Mouse (Mus musculus): Measurements from ENCODE around the gene Prr36. TPM values are rescaled to one million over a fixed set of nuclear protein-coding genes. Genes with fewer than 3 reads are reported as not detected.
"Not testable (repeated sequence)": the region's sequence is repeated elsewhere in the genome, so short reads cannot be mapped to it uniquely, and the experiment has no call there.

Gene Prr36
- total and polyA plus RNA-seq, 2 experiments, result 0.24 to 0.37 TPM

DNA sequence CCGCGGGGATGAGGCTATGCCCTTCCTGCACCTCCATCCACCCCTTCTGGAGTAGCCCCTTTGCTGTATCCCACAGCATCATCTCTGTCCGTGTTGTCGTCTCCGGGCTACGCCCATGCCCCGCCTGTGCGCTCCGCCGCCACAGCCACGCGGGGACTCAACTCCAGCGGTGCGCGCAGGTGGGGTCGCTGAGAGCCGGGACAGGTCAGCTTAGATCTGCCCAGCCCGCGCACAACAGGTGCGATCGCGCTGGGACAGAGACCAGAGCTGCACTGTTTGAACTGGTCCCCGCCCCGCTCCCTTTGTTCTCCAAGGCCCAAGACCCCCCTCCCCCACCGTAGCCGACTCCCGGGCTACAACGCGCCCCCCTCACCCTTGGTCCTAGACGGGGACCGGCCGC, 41.4 kb upstream of the Prr36 start:
- no peak for DNase-seq (ENCODE audit: extremely low read depth, low read depth, low spot score)
- 1% methylated on average over 32 of the region's 32 CpGs for WGBS

DNA sequence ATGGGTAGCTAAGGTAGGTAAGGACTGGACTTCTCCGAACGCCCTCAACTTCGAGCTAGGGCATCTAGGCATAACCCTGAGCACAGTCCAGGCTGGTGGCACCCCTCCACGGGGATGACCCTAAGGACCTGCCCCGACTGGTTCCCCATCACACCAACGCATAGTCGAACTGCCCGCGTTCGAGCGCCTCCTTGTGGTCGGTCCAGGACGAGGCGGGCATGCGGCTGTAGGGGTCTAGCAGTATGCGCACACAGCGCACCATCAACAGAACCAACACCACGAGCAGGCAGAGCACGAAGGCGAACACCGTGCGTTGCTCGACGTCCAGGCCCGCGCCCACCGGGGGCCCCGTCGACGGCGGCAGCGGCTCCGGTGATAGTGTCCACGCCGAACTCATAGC, 41.0 kb upstream of the Prr36 start:
- no peak for DNase-seq (ENCODE audit: extremely low read depth, low read depth, low spot score)
- Histone ChIP-seq H3K9ac (ENCODE audit: low read depth, low read length) (no peak overlapping the region), H3K36me3 (ENCODE audit: control insufficient read depth, insufficient read depth, low read length) (peaks cover 5% of the 10 kb centered on the region), H3K27ac (replicated peaks; ENCODE audit: insufficient read depth, low read depth, low read length) (no peak overlapping the region), H3K27me3 (ENCODE audit: control insufficient read depth, insufficient read depth, low read length) (no peaks in the 10 kb centered on the region), H3K4me3 (ENCODE audit: insufficient read depth, low read depth, low read length) (peak overlapping the region; percentile 33; the same call in 1 of the 2 replicates), H3K4me1 (ENCODE audit: control insufficient read depth, insufficient read depth, low read length) (peaks cover 5% of the 10 kb centered on the region), H3K79me2 (ENCODE audit: control insufficient read depth, insufficient read depth, low read length) (no peaks in the 10 kb centered on the region)
- TF ChIP-seq POLR2A (IDR thresholded peaks at IDR 0.05; ENCODE audit: extremely low read depth, insufficient read depth, low read length) (no peak), CTCF (IDR thresholded peaks at IDR 0.05; ENCODE audit: low read depth, low read length) (peak; percentile 84)
- 10% methylated on average over 35 of the region's 35 CpGs for WGBS

More for the DNA sequence above, 41.4 kb upstream of the Prr36 start:
- Histone ChIP-seq H3K4me1 (ENCODE audit: control insufficient read depth, insufficient read depth, low read length) (peaks cover 5% of the 10 kb centered on the region), H3K27me3 (ENCODE audit: control insufficient read depth, insufficient read depth, low read length) (no peaks in the 10 kb centered on the region), H3K27ac (replicated peaks; ENCODE audit: insufficient read depth, low read depth, low read length) (no peak overlapping the region), H3K36me3 (ENCODE audit: control insufficient read depth, insufficient read depth, low read length) (peaks cover 5% of the 10 kb centered on the region), H3K9ac (ENCODE audit: low read depth, low read length) (no peak overlapping the region), H3K79me2 (ENCODE audit: control insufficient read depth, insufficient read depth, low read length) (no peaks in the 10 kb centered on the region), H3K4me3 (ENCODE audit: insufficient read depth, low read depth, low read length) (peak overlapping the region; percentile 33; the same call in 1 of the 2 replicates)
- no peak for TF ChIP-seq POLR2A (IDR thresholded peaks at IDR 0.05; ENCODE audit: extremely low read depth, insufficient read depth, low read length)
- TF ChIP-seq CTCF (IDR thresholded peaks at IDR 0.05; ENCODE audit: low read depth, low read length), result no peak

DNA sequence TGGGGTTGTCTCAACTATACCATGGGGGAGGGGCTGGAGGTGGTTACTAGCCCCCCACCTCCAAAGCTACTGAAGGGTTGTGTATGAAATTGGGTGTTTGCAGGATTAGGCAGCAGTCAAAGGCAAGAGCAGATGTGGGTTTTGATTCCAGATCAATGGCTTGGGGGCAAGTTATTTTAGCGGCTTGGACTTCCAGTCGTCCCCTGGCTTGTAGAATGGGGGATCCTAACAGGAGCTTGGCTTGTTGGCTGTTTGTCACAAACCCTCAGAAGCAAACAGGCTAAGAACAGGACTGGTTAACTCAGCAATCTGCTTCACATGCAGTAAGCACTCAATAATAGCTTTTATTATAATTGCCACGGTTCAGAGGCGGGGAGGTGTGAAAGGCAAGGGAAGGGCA, 40.1 kb upstream of the Prr36 start:
- WGBS, result 94% methylated on average over 4 of the region's 4 CpGs
- peaks cover 5% of the 10 kb centered on the region for H3K36me3 ChIP-seq (ENCODE audit: control insufficient read depth, insufficient read depth, low read length)
- H3K27me3 ChIP-seq (ENCODE audit: control insufficient read depth, insufficient read depth, low read length), result no peaks in the 10 kb centered on the region
- H3K79me2 ChIP-seq (ENCODE audit: control insufficient read depth, insufficient read depth, low read length), result no peaks in the 10 kb centered on the region
- TF ChIP-seq POLR2A (IDR thresholded peaks at IDR 0.05; ENCODE audit: extremely low read depth, insufficient read depth, low read length) (no peak), CTCF (IDR thresholded peaks at IDR 0.05; ENCODE audit: low read depth, low read length) (no peak)
- DNase-seq (ENCODE audit: extremely low read depth, low read depth, low spot score), result no peak
- H3K4me1 ChIP-seq (ENCODE audit: control insufficient read depth, insufficient read depth, low read length), result peaks cover 8% of the 10 kb centered on the region
- no peak overlapping the region for H3K4me3 ChIP-seq (ENCODE audit: insufficient read depth, low read depth, low read length)
- no peak overlapping the region for H3K9ac ChIP-seq (ENCODE audit: low read depth, low read length)
- H3K27ac ChIP-seq (replicated peaks; ENCODE audit: insufficient read depth, low read depth, low read length), result no peak overlapping the region

DNA sequence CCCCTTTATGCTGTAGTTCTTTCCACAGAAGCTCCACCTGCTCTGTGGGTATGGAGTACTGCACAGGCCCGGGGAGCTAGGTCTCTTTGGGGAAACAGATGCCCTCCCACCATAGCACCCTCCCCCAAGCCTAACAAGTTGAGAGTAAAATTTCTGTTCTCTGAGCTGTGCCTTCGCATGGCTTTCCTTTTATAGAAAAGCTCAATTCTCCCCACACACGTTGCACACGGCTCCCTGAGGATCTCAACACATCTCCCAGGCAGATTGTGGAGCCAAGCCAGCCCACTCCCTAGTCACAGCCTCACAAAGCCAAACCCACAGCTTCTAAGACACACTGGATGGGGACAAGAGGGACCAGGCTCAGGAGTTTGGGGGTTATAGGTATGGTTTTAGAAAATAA, 39.7 kb upstream of the Prr36 start:
- DNase-seq (ENCODE audit: extremely low read depth, low read depth, low spot score), result no peak
- Histone ChIP-seq H3K4me3 (ENCODE audit: insufficient read depth, low read depth, low read length) (no peak overlapping the region), H3K4me1 (ENCODE audit: control insufficient read depth, insufficient read depth, low read length) (peaks cover 9% of the 10 kb centered on the region), H3K27me3 (ENCODE audit: control insufficient read depth, insufficient read depth, low read length) (no peaks in the 10 kb centered on the region), H3K36me3 (ENCODE audit: control insufficient read depth, insufficient read depth, low read length) (peaks cover 5% of the 10 kb centered on the region), H3K27ac (replicated peaks; ENCODE audit: insufficient read depth, low read depth, low read length) (no peak overlapping the region), H3K9ac (ENCODE audit: low read depth, low read length) (no peak overlapping the region), H3K79me2 (ENCODE audit: control insufficient read depth, insufficient read depth, low read length) (no peaks in the 10 kb centered on the region)
- TF ChIP-seq CTCF (IDR thresholded peaks at IDR 0.05; ENCODE audit: low read depth, low read length) (no peak), POLR2A (IDR thresholded peaks at IDR 0.05; ENCODE audit: extremely low read depth, insufficient read depth, low read length) (no peak)
- WGBS, result 69% methylated on average over 4 of the region's 4 CpGs

DNA sequence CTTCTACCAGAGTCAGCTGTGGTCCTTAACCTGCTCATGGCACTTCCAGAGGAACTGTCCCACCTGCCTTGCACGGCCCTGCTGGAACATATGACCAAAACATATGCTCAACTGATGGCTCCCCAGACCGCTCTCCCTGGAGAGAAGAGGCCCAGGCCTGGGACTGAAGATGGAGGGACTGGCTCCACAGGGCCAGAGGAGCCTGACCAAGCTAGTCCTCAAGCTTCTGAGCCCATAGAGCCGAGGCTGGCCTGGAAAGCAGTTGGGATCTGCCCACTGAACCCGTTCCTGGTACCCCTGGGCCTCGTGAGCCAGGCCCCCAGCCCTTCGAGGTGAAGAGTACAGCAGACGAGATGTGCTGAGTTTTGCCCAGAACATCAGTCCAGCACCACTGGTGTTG, 38.2 kb upstream of the Prr36 start:
- H3K79me2 ChIP-seq (ENCODE audit: control insufficient read depth, insufficient read depth, low read length); H3K4me3 ChIP-seq (ENCODE audit: insufficient read depth, low read depth, low read length); H3K36me3 ChIP-seq (ENCODE audit: control insufficient read depth, insufficient read depth, low read length); H3K27me3 ChIP-seq (ENCODE audit: control insufficient read depth, insufficient read depth, low read length); H3K27ac ChIP-seq (replicated peaks; ENCODE audit: insufficient read depth, low read depth, low read length); H3K9ac ChIP-seq (ENCODE audit: low read depth, low read length); H3K4me1 ChIP-seq (ENCODE audit: control insufficient read depth, insufficient read depth, low read length); DNase-seq (ENCODE audit: extremely low read depth, low read depth, low spot score): not testable (repeated sequence)
- 89% methylated on average over 7 of the region's 7 CpGs for WGBS

DNA sequence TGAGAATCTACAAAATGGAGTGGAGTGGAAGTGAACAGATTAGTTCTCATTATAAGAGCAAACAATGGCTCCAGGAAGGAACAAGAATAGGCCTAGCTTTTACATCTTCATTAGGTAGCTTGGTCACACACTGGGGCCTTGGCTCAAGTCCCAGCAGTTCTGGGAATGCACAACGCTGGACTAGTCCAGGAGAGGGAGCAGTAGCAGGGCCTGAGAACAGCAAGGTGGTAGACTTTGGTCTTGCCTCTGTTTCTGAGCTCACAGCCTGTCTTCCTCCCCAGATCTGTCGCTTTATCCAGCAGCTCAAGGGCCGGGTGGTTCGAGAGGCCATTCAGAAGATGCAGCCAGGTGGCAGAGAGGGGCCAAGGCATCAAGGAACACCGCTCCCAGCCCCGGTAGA, 36.7 kb upstream of the Prr36 start:
- H3K4me3 ChIP-seq (ENCODE audit: insufficient read depth, low read depth, low read length), result no peak overlapping the region; the same call in 1 of the 2 replicates
- H3K79me2 ChIP-seq (ENCODE audit: control insufficient read depth, insufficient read depth, low read length), result no peaks in the 10 kb centered on the region
- 50% methylated on average over 6 of the region's 6 CpGs for WGBS
- no peaks in the 10 kb centered on the region for H3K27me3 ChIP-seq (ENCODE audit: control insufficient read depth, insufficient read depth, low read length)
- DNase-seq (ENCODE audit: extremely low read depth, low read depth, low spot score), result peak; percentile 76
- H3K36me3 ChIP-seq (ENCODE audit: control insufficient read depth, insufficient read depth, low read length), result no peaks in the 10 kb centered on the region; the same call in 1 of the 2 replicates
- H3K4me1 ChIP-seq (ENCODE audit: control insufficient read depth, insufficient read depth, low read length), result peaks cover 9% of the 10 kb centered on the region
- H3K27ac ChIP-seq (replicated peaks; ENCODE audit: insufficient read depth, low read depth, low read length), result 0 out of 2 replicates have a peak overlapping the region, but pooled peaks have one; percentile 3
- TF ChIP-seq CTCF (IDR thresholded peaks at IDR 0.05; ENCODE audit: low read depth, low read length), result peak; percentile 65
- no peak for TF ChIP-seq POLR2A (IDR thresholded peaks at IDR 0.05; ENCODE audit: extremely low read depth, insufficient read depth, low read length)
- H3K9ac ChIP-seq (ENCODE audit: low read depth, low read length), result peak overlapping the region; percentile 29; the same call in 1 of the 2 replicates

All from liver, adult 2 months (tissue).